In the genomic region with DNA sequence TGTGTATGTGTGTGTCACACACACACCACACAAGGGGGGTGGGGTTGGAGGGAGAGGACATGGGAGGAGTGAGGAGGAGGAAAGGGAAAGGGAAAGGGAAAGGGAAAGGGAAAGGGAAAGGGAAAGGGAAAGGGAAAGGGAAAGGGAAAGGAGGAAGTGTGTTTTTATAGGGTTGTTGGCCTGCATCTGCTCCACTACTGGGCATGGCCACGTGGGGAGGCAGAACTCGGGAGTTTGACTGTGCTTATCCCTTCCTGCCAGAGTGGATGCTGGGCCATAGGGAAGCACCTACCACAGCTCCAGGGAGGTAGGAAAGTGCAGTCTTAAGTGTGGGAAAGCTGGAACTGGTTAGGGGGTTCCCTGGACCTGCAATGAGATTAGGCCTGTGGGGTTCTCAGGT, we compare ENCODE assay signal across 22 mouse cellular contexts.
DNase-seq lines count a peak whose midpoint lies in the region; ATAC-seq and TF ChIP-seq lines count a peak whose summit lies in the region.
"Had no signal": no experiment of that assay in that cellular context is flagged by ENCODE, and none has a peak within 500 bp of the region (broad histone marks: within the 10 kb centered on the region; RNA-seq: fewer than 3 reads in every experiment).

No protein-coding gene starts in this region.

- TF ChIP-seq CTCF in layer of hippocampus, adult 2 months (conservative IDR thresholded peaks at IDR 0.05), result no peak

- H3K36me3 ChIP-seq in ES-E14 (ENCODE audit: control insufficient read depth, insufficient read depth, low read length, poor library complexity, severe bottlenecking), result no peaks in the 10 kb centered on the region
- no peaks in the 10 kb centered on the region for H3K36me3 ChIP-seq in hindbrain, embryonic 11.5 days (ENCODE audit: control insufficient read depth, insufficient read depth, low read length)
- H3K36me3 ChIP-seq: embryonic facial prominence, embryonic 10.5 days; embryonic facial prominence, embryonic 12.5 days; forebrain, embryonic 15.5 days had no signal

- in situ Hi-C loops in ES-E14 (cut with MboI; ENCODE audit: low sequenced_read_pairs in 2 of 2, unreplicated experiment in 2 of 2), result no loop called here

- H3K9ac ChIP-seq in ES-E14 (ENCODE audit: insufficient read depth, low read depth, low read length, poor library complexity, severe bottlenecking), result no peak overlapping the region
- no peak overlapping the region for H3K9ac ChIP-seq in hindbrain, embryonic 11.5 days (ENCODE audit: low read depth, low read length)
- H3K9ac ChIP-seq: embryonic facial prominence, embryonic 12.5 days; forebrain, embryonic 13.5 days; forebrain, embryonic 15.5 days; forebrain, postnatal 0 days had no signal

- H3K27me3 ChIP-seq in hindbrain, embryonic 11.5 days (ENCODE audit: control insufficient read depth, insufficient read depth, low read length), result no peaks in the 10 kb centered on the region
- H3K27me3 ChIP-seq: embryonic facial prominence, embryonic 12.5 days; forebrain, embryonic 13.5 days; forebrain, embryonic 15.5 days had no signal

- H3K4me1 ChIP-seq in ES-E14 (ENCODE audit: control insufficient read depth in 2 of 2, insufficient read depth in 2 of 2, low read length in 2 of 2, poor library complexity in 1 of 2), result peaks cover 11 to 20% of the 10 kb centered on the region in 2 experiments; a peak in 3 of 4 replicates
- H3K4me1 ChIP-seq in hindbrain, embryonic 11.5 days (replicated peaks; ENCODE audit: control insufficient read depth, insufficient read depth, low read length), result no peaks in the 10 kb centered on the region

- peak overlapping the region; percentile 89 for H3K27ac ChIP-seq in ES-E14 (ENCODE audit: insufficient read depth, low read depth, low read length, poor library complexity, severe bottlenecking)
- no peak overlapping the region for H3K27ac ChIP-seq in layer of hippocampus, adult 2 months
- H3K27ac ChIP-seq in hindbrain, embryonic 11.5 days (ENCODE audit: low read depth, low read length), result no peak overlapping the region
- H3K27ac ChIP-seq: embryonic facial prominence, embryonic 10.5 days; embryonic facial prominence, embryonic 12.5 days; forebrain, embryonic 13.5 days; forebrain, embryonic 15.5 days had no signal

- DNase-seq in ES-E14 (ENCODE audit: low read depth, low spot score), result peak; percentile 19
- no peak for DNase-seq in layer of hippocampus, adult 2 months (ENCODE audit: low spot score in 2 of 2)
- DNase-seq in hindbrain, embryonic 11.5 days (ENCODE audit: low spot score), result no peak
- no peak for DNase-seq in layer of hippocampus, postnatal 14 days (ENCODE audit: low spot score in 2 of 2)
- no peak for DNase-seq in frontal cortex, postnatal 25 days (ENCODE audit: low spot score in 2 of 2)
- DNase-seq: adrenal gland, adult 8-10 months; adrenal gland, postnatal 25 days; cerebellum, adult 11 months; cerebellum, adult 18-20 months; cerebellum, adult 8-10 months; cerebellum, adult 9-11 months; cerebellum, postnatal 14 days; cerebellum, postnatal 36 days; forebrain, postnatal 0 days had no signal

- peak; percentile 22; the same call in 1 of the 2 replicates for ATAC-seq in common myeloid progenitor, adult 5-6 weeks (replicated peaks; ENCODE audit: low read depth, poor library complexity, severe bottlenecking)
- peak; percentile 51 for ATAC-seq in megakaryocyte, adult 5-6 weeks (ENCODE audit: poor library complexity, severe bottlenecking)
- ATAC-seq in monocyte, adult 5-6 weeks (replicated peaks; ENCODE audit: insufficient number of reproducible peaks, low FRiP score, low TSS enrichment, poor library complexity, severe bottlenecking), result 0 out of 2 replicates have a peak, but pooled peaks have one; percentile 27
- ATAC-seq in hindbrain, embryonic 11.5 days (ENCODE audit: low FRiP score), result no peak
- ATAC-seq: activated CD4-positive, CD25-positive, alpha-beta regulatory T cell, adult 4 months; forebrain, embryonic 13.5 days; forebrain, embryonic 15.5 days; forebrain, postnatal 0 days had no signal

- H3K4me3 ChIP-seq in ES-E14 (ENCODE audit: insufficient read depth in 1 of 2, low read depth in 1 of 2, low read length in 2 of 2, poor library complexity in 1 of 2, severe bottlenecking in 1 of 2), result no peak overlapping the region
- H3K4me3 ChIP-seq in layer of hippocampus, adult 2 months, result no peak overlapping the region
- no peak overlapping the region for H3K4me3 ChIP-seq in hindbrain, embryonic 11.5 days (ENCODE audit: low read depth, low read length)
- H3K4me3 ChIP-seq: embryonic facial prominence, embryonic 10.5 days; embryonic facial prominence, embryonic 12.5 days; forebrain, embryonic 13.5 days; forebrain, embryonic 15.5 days had no signal

- H3K9me3 ChIP-seq in ES-E14 (ENCODE audit: control insufficient read depth, insufficient read depth, low read depth, low read length), result no peaks in the 10 kb centered on the region
- H3K9me3 ChIP-seq in hindbrain, embryonic 11.5 days (ENCODE audit: control insufficient read depth, low read length), result no peaks in the 10 kb centered on the region
- H3K9me3 ChIP-seq: embryonic facial prominence, embryonic 10.5 days; embryonic facial prominence, embryonic 12.5 days; forebrain, embryonic 13.5 days; forebrain, embryonic 15.5 days had no signal

- 82% methylated on average over 2 of the region's 2 CpGs for WGBS in hindbrain, embryonic 11.5 days

- H3K4me2 ChIP-seq in hindbrain, embryonic 11.5 days (replicated peaks; ENCODE audit: low read depth, low read length), result no peak overlapping the region
- H3K4me2 ChIP-seq: embryonic facial prominence, embryonic 12.5 days; forebrain, embryonic 13.5 days; forebrain, embryonic 15.5 days had no signal

TF ChIP-seq in ES-E14, 5 proteins besides CTCF, POLR2A, EP300 and RAD21:
- TF ChIP-seq HCFC1 (IDR thresholded peaks at IDR 0.05; ENCODE audit: borderline replicate concordance, insufficient read depth, low read length) (no peak), CHD2 (IDR thresholded peaks at IDR 0.05; ENCODE audit: low read depth, low read length) (no peak), MAFK (IDR thresholded peaks at IDR 0.05; ENCODE audit: insufficient read depth, low read depth, low read length) (no peak), ZC3H11A (IDR thresholded peaks at IDR 0.05; ENCODE audit: borderline replicate concordance, low read depth, low read length) (no peak), ZNF384 (IDR thresholded peaks at IDR 0.05; ENCODE audit: low read depth, low read length) (no peak)
